Mouse (Mus musculus) midbrain, embryonic 15.5 days (tissue): Measurements from ENCODE around the gene Gm6899. TPM values are rescaled to one million over a fixed set of nuclear protein-coding genes. Genes with fewer than 3 reads are reported as not detected.

ENCODE experiments used
- ATAC-seq: fragments of 200-750 bp; cut with Nextera tagmentation; replicated peaks from 2 replicates; pipeline ENCODE4 v1.8.0; 2017; ENCODE audit warnings: moderate TSS enrichment
- H3K27ac ChIP-seq: fragments of 300-500 bp; sonication (generic); 2 replicates; pipeline ENCODE4 v1.5.1; 2015; ENCODE audit warnings: mild to moderate bottlenecking, inconsistent platforms
- H3K27me3 ChIP-seq: fragments of 300-500 bp; sonication (generic); replicated peaks from 2 replicates; pipeline ENCODE4 v1.6.1; 2015; ENCODE audit warnings: inconsistent platforms
- H3K36me3 ChIP-seq: fragments of 300-500 bp; sonication (generic); replicated peaks from 2 replicates; pipeline ENCODE4 v1.6.1; 2015; ENCODE audit warnings: inconsistent platforms
- H3K4me1 ChIP-seq: fragments of 300-500 bp; sonication (generic); 2 replicates; pipeline ENCODE4 v1.6.1; 2015; ENCODE audit warnings: inconsistent platforms
- H3K4me2 ChIP-seq: fragments of 300-500 bp; sonication (generic); 2 replicates; pipeline ENCODE4 v1.6.1; 2015; ENCODE audit warnings: inconsistent platforms, mild to moderate bottlenecking, moderate library complexity
- H3K4me3 ChIP-seq: fragments of 300-500 bp; sonication (generic); 2 replicates; pipeline ENCODE4 v1.5.1; 2015; ENCODE audit warnings: mild to moderate bottlenecking, inconsistent platforms
- H3K9ac ChIP-seq: fragments of 300-500 bp; sonication (generic); 2 replicates; pipeline ENCODE4 v1.6.1; 2015; ENCODE audit warnings: mild to moderate bottlenecking, inconsistent platforms
- H3K9me3 ChIP-seq: fragments of 300-500 bp; sonication (generic); 2 replicates; pipeline ENCODE4 v1.6.1; 2016; ENCODE audit warnings: inconsistent platforms
- WGBS: fragments of 180-500 bp; shearing (Covaris S2); methylation state at CpG from one replicate; pipeline ENCODE4 v1.1.7; 2015; ENCODE audit warnings: mixed read lengths; 5-methylcytosine and 5-hydroxymethylcytosine counted together
- polyA plus RNA-seq: library from polyadenylated mRNA; unstranded; fragments of >200 nt; fragmentation: Nextera tagmentation; extraction: Ambion mirVana; gene quantifications from 2 replicates; pipeline ENCODE4 v1.2.1, GENCODE M21; 2015

Gm6899 gene
- polyA plus RNA-seq = not detected in 2 replicates

GRCm38 (mm10) chr11:26593061-26594059, at the start of gene Gm6899, which contains the start of gene Vrk2:
Gene Gm6899 (plus strand): TSS chr11:26593241.
Gene Vrk2 (minus strand): TSS chr11:26593999.
- ATAC-seq = peak; percentile 98
- peak within 1 kb of the TSS; percentile 54 for H3K9ac ChIP-seq
- H3K4me1 ChIP-seq = peaks cover 15% of the 10 kb centered on the region
- peak within 1 kb of the TSS; percentile 34; the same call in 1 of the 2 replicates for H3K27ac ChIP-seq
- H3K27me3 ChIP-seq = 0 out of 2 replicates have a peak, but pooled peaks cover 5% of the 10 kb centered on the region
- no peaks in the 10 kb centered on the region for H3K36me3 ChIP-seq
- peak within 1 kb of the TSS; percentile 59 for H3K4me3 ChIP-seq
- peak within 1 kb of the TSS; percentile 93 for H3K4me2 ChIP-seq
- WGBS = 1% methylated on average over 51 of the region's 60 CpGs
- H3K9me3 ChIP-seq = no peaks in the 10 kb centered on the region

- WGBS = 90% methylated on average over 3 of the region's 3 CpGs
- Histone ChIP-seq H3K9me3 (no peaks in the 10 kb centered on the region), H3K27ac (no peak overlapping the region), H3K27me3 (no peaks in the 10 kb centered on the region), H3K36me3 (no peaks in the 10 kb centered on the region), H3K4me1 (no peaks in the 10 kb centered on the region), H3K9ac (no peak overlapping the region), H3K4me3 (no peak overlapping the region), H3K4me2 (no peak overlapping the region)
- ATAC-seq = no peak
These were observed 41.5 kb upstream of the Gm6899 start for GRCm38 (mm10) chr11:26551551-26551950.

- Histone ChIP-seq H3K27ac (no peak overlapping the region), H3K36me3 (no peaks in the 10 kb centered on the region), H3K27me3 (no peaks in the 10 kb centered on the region), H3K4me2 (no peak overlapping the region), H3K4me1 (no peaks in the 10 kb centered on the region), H3K9me3 (no peaks in the 10 kb centered on the region), H3K4me3 (no peak overlapping the region), H3K9ac (no peak overlapping the region)
- 61% methylated on average over 17 of the region's 17 CpGs for WGBS
- ATAC-seq = no peak
These were observed 7.4 kb upstream of the Gm6899 start for GRCm38 (mm10) chr11:26585409-26586366.

GRCm38 (mm10) chr11:26586367-26587183, 6.5 kb upstream of the Gm6899 start:
- Histone ChIP-seq H3K4me3 (no peak overlapping the region), H3K27ac (no peak overlapping the region), H3K4me1 (no peaks in the 10 kb centered on the region), H3K9me3 (no peaks in the 10 kb centered on the region), H3K4me2 (no peak overlapping the region), H3K9ac (no peak overlapping the region), H3K27me3 (no peaks in the 10 kb centered on the region), H3K36me3 (no peaks in the 10 kb centered on the region)
- 0 out of 2 replicates have a peak, but pooled peaks have one; percentile 19 for ATAC-seq
- WGBS = 76% methylated on average over 6 of the region's 6 CpGs

GRCm38 (mm10) chr11:26587184-26587524, 5.9 kb upstream of the Gm6899 start:
- no peaks in the 10 kb centered on the region for H3K36me3 ChIP-seq
- WGBS = 88% methylated on average over 1 of the region's 1 CpGs
- no peaks in the 10 kb centered on the region for H3K4me1 ChIP-seq
- no peaks in the 10 kb centered on the region for H3K27me3 ChIP-seq
- no peak overlapping the region for H3K4me3 ChIP-seq
- no peaks in the 10 kb centered on the region for H3K9me3 ChIP-seq
- no peak overlapping the region for H3K9ac ChIP-seq
- ATAC-seq = no peak
- no peak overlapping the region for H3K27ac ChIP-seq
- H3K4me2 ChIP-seq = no peak overlapping the region

- Histone ChIP-seq H3K27ac (no peak overlapping the region), H3K36me3 (no peaks in the 10 kb centered on the region), H3K9ac (0 out of 2 replicates have a peak overlapping the region, but pooled peaks have one; percentile 54), H3K9me3 (no peaks in the 10 kb centered on the region), H3K27me3 (0 out of 2 replicates have a peak, but pooled peaks cover 5% of the 10 kb centered on the region), H3K4me2 (peak overlapping the region; percentile 93), H3K4me3 (peak overlapping the region; percentile 59), H3K4me1 (peaks cover 15% of the 10 kb centered on the region)
- no peak for ATAC-seq
- 24% methylated on average over 6 of the region's 6 CpGs for WGBS
These were observed 517 bp upstream of the Gm6899 start for GRCm38 (mm10) chr11:26592395-26593053.

GRCm38 (mm10) chr11:26594487-26594886, 1.4 kb downstream of the Gm6899 start:
- no peak overlapping the region for H3K27ac ChIP-seq
- ATAC-seq = no peak
- peaks cover 15% of the 10 kb centered on the region for H3K4me1 ChIP-seq
- H3K9me3 ChIP-seq = no peaks in the 10 kb centered on the region
- H3K4me3 ChIP-seq = no peak overlapping the region
- 80% methylated on average over 1 of the region's 1 CpGs for WGBS
- H3K36me3 ChIP-seq = no peaks in the 10 kb centered on the region
- H3K27me3 ChIP-seq = 0 out of 2 replicates have a peak, but pooled peaks cover 5% of the 10 kb centered on the region
- no peak overlapping the region for H3K4me2 ChIP-seq
- H3K9ac ChIP-seq = no peak overlapping the region

GRCm38 (mm10) chr11:26596186-26596585, 3.1 kb downstream of the Gm6899 start:
- H3K9me3 ChIP-seq = no peaks in the 10 kb centered on the region
- peaks cover 15% of the 10 kb centered on the region for H3K4me1 ChIP-seq
- no peak overlapping the region for H3K4me2 ChIP-seq
- no peak overlapping the region for H3K27ac ChIP-seq
- no peak overlapping the region for H3K9ac ChIP-seq
- WGBS = 93% methylated on average over 1 of the region's 1 CpGs
- H3K4me3 ChIP-seq = no peak overlapping the region
- no peaks in the 10 kb centered on the region for H3K36me3 ChIP-seq
- ATAC-seq = no peak
- H3K27me3 ChIP-seq = 0 out of 2 replicates have a peak, but pooled peaks cover 5% of the 10 kb centered on the region

- WGBS = 88% methylated on average over 6 of the region's 6 CpGs
- Histone ChIP-seq H3K4me3 (no peak overlapping the region), H3K27me3 (0 out of 2 replicates have a peak, but pooled peaks cover 5% of the 10 kb centered on the region), H3K4me2 (no peak overlapping the region), H3K9me3 (no peaks in the 10 kb centered on the region), H3K36me3 (no peaks in the 10 kb centered on the region), H3K9ac (no peak overlapping the region), H3K27ac (no peak overlapping the region), H3K4me1 (peaks cover 15% of the 10 kb centered on the region)
- no peak for ATAC-seq
These were observed 4.1 kb downstream of the Gm6899 start for GRCm38 (mm10) chr11:26597145-26597544.

- 85% methylated on average over 6 of the region's 6 CpGs for WGBS
- Histone ChIP-seq H3K9ac (no peak overlapping the region), H3K27me3 (0 out of 2 replicates have a peak, but pooled peaks cover 5% of the 10 kb centered on the region), H3K9me3 (no peaks in the 10 kb centered on the region), H3K4me3 (no peak overlapping the region), H3K36me3 (no peaks in the 10 kb centered on the region), H3K27ac (no peak overlapping the region), H3K4me1 (peaks cover 11% of the 10 kb centered on the region), H3K4me2 (no peak overlapping the region)
- no peak for ATAC-seq
These were observed 4.7 kb downstream of the Gm6899 start for GRCm38 (mm10) chr11:26597761-26598160.

GRCm38 (mm10) chr11:26598876-26599275, 5.8 kb downstream of the Gm6899 start:
- Histone ChIP-seq H3K27ac (no peak overlapping the region), H3K4me2 (no peak overlapping the region), H3K4me1 (no peaks in the 10 kb centered on the region), H3K36me3 (no peaks in the 10 kb centered on the region), H3K4me3 (no peak overlapping the region), H3K9me3 (no peaks in the 10 kb centered on the region), H3K9ac (no peak overlapping the region), H3K27me3 (no peaks in the 10 kb centered on the region)
- 74% methylated on average over 1 of the region's 1 CpGs for WGBS
- no peak for ATAC-seq
